Mouse (Mus musculus): ENCODE data around the gene Tfdp1.

The Tfdp1 gene

DNA sequence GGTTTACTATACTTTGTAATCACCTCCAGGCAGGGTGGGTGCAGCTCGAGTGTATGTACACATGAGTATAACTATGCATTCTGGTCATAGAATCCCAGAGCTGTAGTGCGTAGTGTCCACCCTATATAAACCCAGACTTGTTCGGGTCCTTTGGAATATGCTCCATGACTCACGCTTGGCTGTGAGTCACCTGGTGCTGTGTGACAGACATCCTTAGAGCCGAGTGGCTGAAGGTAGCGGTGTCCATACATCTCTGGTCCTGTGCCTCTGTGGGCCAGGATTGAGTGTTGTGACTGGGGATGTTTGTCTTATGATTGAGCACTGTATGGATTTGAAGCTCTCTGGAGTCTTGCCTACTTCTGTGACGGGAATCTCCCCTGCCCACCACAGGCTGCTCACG, 14.1 kb downstream of the Tfdp1 start:
- intact Hi-C loops (cut with DNase I), result no loop called here

DNA sequence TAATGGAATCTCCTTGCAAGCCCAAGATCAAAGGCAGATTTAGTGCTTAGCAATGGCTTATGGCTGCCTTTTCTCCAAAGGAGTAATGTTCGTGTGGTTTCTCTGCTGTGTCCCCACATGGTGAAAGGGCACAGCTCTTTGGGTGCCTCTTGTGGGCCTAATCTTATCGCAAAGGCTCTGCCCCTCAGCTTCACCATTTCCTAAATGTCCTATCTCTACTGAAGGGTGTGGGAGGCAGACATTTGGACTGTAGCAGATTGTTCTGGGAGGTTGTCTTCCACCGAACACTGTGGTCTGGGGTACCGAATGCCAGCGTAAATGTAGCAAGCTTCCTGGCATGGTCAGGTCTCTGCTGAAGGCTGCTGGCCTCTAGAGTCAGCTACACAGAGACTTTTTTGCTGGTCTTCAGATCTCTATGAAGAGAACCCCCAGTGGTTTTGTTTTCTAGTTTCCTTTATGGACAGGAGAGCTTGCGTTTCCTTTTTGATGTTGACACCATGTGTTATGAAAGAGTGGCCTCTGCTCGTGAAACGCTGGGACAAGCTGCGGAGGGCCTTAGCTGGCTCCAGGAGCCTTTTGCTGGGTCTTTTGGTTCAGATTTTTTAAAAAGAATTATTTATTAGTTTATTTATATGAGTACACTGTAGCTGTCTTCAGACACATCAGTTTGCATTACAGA, 14.7 kb downstream of the Tfdp1 start:
- intact Hi-C loops (cut with DNase I), result no loop called here

DNA sequence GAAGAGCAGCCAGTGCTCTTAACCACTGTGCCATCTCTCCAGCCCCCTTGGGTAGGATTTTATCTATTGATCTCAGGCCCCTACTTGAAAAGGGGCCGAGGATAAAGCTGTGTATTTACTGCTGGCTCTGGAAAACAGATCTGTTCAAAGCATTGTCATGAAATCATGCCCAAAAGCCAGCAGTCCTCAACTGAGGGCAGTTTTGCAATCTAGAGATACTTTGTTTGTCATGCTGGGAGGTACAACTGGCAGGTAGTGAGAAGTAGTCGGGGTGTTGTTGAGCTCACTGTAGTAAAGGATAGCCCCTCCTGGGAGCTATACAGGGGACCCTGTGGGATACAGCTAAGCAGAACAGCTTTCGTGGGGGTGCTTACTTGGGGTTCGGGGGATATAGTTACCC, 15.3 kb downstream of the Tfdp1 start:
- intact Hi-C loops (cut with DNase I), result no loop called here

DNA sequence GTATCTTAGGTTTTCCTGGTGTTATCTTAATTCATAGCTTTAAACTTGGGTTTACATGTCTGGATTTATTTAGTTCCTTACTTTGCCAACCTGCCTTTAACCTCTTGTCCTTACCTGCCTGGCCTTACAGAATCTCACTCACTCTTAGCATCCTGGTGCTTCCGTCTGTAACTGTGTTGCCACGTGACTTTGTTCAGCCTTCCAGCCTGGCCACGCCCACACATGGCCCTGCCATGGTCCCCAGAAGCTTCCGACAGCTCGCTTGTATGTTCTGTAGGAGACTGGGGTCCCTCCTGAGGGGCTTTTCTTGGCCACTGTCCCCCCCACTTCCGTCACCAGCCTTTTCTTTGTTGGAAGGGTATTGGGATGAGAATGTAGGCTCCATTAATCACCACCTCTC, 17.7 kb downstream of the Tfdp1 start:
- intact Hi-C loops (cut with DNase I), result no loop called here

DNA sequence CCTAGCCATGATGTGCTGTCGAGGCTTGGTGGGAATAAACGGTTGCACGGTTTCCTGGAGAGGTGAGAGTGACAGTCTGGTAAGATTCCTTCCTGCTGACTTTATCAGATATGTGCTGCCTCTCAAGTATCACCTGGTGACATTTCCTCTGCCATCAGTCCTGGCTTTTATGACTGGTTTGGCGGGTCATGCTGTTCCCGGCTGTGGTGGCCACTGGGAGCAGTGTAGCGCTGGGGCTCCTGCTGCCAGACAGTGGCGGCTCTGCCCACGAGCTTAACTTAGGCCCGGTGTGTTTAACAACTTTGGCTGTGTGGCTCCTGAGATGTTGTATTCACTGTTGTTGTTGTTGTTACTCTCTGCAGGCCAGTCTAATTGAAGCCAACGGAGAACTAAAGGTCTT, 18.1 kb downstream of the Tfdp1 start:
- intact Hi-C loops (cut with DNase I), result no loop called here

DNA sequence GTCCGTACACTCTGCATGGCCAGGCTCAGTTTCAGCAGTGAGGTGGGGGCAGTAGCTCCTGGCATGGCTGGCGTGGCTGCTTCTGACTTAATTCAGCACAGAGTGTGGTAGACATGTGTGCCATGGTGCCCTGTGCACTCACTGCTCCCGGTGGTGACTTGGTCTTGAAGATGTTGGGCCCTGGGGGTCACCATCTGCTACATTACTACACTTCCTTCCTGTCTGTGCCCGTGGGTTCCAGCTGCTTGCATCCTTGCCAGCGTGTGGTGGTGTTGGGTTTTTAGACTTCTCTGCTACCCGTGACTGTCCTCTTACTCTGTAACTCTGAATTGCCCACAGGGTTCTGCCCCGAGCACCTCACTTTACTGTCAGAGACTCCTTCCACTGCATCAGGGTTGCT, 21.7 kb downstream of the Tfdp1 start:
- intact Hi-C loops (cut with DNase I), result no loop called here

DNA sequence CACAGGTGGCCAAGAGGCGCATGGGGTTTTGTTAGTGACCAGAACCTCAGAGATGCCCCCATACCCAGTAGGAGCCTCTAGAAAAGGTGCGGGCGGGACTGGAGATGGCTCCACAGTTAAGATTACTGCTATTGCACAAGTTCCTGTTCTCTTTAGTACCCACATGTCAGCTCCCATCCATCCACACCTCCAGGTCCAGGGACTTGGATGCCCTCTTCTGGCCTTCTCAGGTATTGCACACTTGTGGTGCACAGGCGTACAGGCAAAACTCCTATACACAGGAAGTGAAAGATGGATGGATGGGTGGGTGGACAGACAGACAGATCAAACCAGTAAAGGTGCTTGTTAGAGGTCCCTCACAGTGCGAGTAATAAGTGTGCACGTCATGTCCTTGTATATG, 23.3 kb downstream of the Tfdp1 start:
- intact Hi-C loops (cut with DNase I), result no loop called here

DNA sequence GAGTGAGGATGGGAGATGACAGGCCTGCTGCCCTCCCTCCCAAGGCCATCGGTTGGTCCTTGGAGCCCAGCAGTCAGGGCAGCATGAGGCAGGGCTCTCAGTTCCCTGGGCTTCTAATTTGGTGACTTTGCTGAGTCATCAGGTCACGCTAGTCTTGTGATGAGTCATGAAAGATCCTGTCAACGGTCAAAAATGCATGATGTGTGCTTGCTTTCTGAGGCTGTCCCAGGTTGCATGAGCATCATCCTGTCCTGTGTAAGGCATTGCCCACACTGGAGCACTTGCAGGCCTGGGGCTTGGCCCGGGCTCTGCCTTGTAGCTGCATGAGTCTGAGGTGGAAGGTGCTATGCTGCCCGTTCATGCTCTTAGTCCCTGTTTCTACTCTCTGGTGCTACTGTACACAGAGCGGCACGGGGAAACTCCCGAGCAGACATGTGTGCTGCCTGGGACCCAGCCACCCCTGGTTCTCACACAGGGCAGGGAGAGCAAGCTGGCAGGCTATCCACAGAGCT, 34.7 kb downstream of the Tfdp1 start:
- intact Hi-C loops (cut with DNase I), result no loop called here

DNA sequence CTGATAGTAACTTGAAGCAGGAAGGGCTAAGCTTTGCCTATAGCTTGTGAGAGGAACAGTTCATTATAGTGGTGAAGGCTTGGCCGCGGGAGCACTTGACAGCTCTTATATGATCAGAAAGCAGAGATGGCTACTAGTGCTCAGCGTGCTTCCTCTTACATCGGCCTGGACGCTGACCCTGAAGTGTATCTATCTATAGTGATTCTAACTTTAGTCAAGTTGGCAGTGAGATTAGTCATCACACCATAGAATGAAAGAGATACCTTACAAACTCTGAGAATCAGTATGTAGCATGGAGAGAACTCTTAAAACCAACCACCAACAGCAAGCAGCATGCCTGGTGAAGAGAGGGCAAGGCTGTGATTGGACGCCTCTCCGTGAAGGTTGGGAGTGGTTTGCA, 43.1 kb downstream of the Tfdp1 start:
- intact Hi-C loops (cut with DNase I), result no loop called here

DNA sequence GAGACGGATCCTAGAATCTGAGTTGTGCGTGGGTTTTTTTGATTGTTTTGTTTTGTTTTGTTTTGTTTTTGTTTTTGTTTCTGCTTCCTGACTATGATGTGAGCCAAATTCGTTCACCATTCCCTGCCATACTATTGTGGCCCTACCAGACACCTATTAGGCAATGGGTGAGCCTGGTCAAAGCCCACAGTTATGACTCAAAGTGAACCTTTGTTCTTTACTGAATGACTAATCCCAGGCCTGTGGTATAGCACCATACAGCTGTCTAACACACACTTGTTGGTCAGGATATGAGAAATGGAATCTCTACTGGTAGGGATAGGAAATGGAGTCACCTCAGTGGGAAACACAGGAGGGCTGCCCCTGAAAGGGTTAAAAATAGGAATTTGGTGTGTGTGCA, 44.0 kb downstream of the Tfdp1 start:
- intact Hi-C loops (cut with DNase I), result no loop called here

DNA sequence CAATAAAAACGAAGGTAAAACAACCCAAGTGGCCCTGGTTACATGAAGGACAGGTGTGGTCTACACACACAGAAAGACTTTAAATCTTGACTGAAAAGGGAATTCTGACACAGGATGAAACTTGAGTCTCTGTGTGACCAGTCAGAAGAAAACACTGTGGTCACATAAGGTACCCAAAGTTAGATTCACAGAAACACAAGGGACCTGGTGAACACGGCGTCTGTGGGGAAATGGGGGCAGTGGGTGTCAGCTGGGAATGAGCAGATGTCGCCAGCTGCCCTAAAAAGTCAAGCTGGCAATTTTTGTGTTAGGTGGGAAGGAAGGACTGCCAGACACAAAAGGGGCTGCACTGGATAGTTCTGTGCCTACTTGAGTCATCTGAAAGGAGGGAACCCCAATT, 44.4 kb downstream of the Tfdp1 start:
- intact Hi-C loops (cut with DNase I), result no loop called here

DNA sequence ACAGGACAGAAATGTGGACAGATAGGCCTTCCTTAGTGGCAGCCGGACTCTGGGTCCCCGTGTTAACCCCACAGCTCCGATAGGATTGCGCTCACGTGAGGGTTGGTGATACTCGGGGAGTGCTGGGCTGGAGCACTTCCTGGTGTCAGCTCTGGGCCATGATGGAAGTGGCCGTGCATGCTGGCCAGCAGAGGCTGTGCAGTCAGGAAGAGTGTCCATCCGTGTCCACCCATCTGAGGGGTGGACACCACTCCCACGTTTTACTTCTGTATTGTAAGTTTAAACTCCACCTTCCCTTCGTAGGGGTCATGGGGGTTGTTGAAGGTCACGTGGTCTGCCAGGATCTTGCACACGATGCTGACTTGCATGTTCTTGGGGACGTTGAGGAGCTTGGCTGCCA, 47.8 kb downstream of the Tfdp1 start:
- intact Hi-C loops (cut with DNase I), result no loop called here

DNA sequence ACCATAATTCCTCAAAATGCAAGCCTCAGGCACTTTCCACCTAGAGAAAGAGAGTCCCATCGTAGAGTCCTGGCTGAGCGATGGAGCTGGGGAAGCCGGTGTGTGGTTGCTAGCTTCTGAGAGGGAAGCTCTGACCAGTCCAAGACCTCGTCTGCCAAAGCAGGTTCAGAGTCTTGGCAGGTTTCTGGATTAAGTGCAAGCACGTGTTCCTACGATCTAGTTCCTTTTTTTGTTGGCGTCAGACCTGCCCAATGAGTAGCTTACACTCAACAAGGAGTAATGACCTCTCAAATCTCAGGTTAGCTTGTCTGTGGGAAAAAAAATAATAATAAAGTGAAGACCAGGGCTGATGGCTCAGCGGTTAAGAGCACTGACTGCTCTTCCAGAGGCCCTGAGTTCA, 49.2 kb downstream of the Tfdp1 start:
- intact Hi-C loops (cut with DNase I), result no loop called here

DNA sequence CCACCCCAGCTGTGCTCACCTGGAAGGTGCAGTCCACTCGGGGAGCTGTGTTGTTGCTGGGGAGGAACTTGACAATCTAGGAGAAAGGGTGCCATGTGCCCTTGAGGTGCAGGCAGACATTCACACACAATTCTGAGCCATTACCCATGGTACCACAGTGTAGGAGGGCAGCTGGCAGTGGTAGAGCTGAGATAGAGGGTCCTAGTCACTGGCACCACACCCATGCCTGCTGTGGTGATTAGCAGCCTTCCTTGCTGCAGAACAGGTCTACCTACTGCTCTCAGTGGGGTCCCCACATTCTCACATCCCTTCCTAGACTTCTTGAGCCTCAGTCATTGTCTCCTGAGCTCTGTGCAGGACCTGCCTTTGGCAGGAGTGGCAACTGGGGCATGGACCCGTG, 50.2 kb downstream of the Tfdp1 start:
- intact Hi-C loops (cut with DNase I), result no loop called here

DNA sequence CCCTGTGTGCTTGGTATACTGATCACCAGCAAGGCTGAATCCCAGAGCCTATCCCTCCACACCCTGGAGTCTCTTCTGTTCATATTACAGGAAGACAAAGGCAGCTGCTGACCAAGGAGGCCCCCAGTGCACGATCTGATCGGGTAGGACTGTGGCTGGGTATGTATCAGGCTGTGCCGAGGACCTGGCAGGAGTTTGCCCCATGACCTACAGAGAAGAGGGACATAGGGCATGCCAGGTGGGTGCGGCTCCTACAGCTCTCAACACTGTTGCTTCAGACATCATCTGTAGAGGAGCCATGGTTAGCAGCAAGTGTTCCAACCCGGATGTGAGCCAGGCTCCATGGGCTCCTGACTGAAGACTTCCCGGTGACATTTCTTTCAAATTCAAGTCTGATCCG, 55.3 kb downstream of the Tfdp1 start:
- intact Hi-C loops (cut with DNase I), result no loop called here

DNA sequence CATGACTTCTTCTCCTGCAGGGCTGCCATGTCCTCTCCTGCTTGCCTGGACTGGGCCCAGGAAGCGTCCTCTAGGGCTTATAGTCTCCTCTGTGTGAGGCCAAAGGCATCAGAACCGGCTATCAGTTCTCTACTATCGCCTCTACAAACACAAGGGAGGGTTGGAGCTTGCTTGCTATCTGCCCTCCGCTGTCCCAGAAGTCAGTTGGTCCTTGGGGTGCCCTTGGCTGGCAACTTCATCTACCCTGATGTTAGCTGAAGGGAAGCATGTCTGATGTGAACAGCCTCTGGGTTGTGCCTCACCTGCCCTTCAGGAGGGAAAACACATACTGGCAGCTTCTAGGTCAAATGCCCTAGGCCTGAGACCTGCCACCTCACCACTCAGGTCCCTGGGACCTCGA, 58.2 kb downstream of the Tfdp1 start, which contains the start of gene Atp4b:
Gene Atp4b, minus strand, starts transcription at position 101 of the 400 bp plus-strand sequence.
- intact Hi-C loops (cut with DNase I), result no loop called here

DNA sequence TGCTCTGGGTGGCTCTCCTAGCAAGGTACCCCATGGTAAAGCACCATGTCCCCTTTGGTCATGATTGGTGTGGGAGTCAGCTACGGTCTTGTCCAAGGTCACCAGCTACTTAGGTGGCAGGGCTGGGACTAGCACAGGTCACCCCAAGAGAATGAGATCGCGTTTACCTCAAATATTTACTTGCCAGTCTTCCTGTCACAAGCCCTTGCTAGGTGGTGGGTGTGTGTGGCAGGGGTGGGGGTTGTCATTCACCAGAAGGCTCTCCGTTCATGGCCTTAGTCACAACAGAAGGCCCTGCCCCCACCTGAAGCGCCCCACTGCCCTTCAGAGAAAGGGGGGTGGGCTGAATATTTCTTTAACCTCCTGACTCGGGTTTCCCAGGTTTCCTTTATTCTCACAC, 65.0 kb downstream of the Tfdp1 start:
- intact Hi-C loops (cut with DNase I), result no loop called here

DNA sequence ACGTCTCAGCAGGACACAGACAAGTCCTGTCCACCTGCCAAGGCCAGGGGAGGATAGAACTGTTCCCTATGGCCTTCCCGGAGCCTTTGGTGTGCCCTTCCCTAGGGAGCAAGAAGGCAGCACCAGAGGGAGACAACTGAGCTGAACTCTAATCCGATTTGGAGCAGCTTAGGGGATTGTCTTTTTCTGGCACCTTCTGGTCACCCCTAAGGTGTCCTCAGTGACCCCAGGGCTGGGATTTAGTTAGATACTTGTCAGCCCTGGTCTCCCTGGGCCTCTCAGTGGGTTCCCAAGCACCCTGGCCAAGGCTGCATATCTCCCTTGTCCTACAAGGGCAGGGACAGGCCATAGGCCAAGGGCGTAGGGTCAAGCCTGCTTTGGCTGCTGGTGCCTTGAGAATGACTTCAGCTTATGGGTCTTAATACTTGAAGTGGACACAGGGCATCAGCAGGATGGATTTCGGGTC, 66.1 kb downstream of the Tfdp1 start, which contains the start of gene Grk1:
Gene Grk1, plus strand, starts transcription at position 416 of the 466 bp plus-strand sequence.
- intact Hi-C loops (cut with DNase I), result no loop called here

DNA sequence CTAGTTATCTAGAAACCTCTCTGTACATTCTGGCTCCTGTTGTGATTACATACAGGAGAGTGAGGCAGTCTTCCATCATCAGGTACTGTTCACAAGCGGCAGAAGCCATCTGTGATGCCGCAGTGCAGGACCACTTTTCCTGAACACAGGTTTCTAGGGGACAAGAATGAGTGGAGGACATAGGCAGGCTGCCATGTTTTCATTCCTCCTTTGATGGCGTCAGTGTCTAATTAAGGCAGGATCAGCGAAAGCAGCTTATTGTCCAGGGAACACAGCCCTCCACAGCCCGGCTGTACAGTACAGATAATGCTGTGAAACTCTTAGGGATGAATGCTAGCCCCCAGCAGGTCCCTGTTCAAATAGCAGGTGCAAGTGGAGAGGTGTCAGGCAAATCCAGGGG, 67.5 kb downstream of the Tfdp1 start:
- intact Hi-C loops (cut with DNase I), result no loop called here

DNA sequence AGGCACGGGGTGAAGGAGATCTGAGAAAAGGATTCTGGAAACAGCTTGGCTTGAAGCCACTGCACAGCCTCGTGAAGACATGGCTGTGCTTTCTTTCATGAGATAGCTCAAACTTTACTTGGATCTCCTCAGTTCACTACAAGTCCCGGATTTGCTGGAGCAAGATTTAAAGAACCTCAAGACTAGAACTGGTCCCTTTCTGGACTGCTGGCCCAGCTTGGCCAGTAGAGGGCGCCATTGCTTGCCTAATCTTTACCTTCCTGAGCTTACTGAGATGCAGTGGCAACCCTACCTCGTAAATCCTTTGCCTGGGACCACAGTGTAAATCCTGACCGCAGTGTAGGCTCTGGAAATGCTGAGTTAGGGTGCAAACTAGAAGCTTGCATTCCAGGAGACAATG, 73.0 kb downstream of the Tfdp1 start:
- intact Hi-C loops (cut with DNase I), result loop anchor here (5.0 kb wide), 1 partner anchor 46 kb away; no protein-coding TSS in a partner anchor

DNA sequence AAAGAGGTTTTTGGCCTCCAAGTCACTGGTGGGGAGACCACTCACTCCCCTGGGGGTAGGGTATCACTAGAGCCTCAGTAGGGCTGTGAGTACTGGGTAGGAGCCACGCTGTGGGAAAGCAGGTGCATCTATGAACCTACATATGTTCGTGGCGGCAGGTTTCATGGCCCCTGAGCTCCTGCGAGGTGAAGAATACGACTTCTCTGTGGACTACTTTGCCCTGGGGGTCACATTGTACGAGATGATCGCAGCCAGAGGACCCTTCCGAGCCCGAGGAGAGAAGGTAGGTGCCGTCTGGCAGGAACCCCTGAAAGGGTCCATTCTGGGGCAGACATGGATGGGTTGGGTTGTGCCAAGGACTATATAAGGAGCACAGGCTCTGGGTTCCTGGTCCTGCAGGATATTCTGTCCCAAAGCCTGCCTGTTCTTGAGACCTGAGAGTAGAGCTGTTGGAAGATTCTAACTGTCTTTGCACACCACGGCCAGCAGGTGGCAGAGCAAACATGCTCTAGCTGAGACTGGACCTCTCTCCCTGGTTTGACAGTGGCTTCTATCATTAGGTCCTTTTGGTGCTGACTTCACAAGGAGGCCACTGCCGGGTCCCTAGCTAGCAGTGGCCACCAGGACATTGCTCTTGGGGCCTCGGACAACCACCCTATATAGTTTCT, 74.5 kb downstream of the Tfdp1 start:
- intact Hi-C loops (cut with DNase I), result loop anchor here (2.0 to 5.0 kb wide), 3 partner anchors 44 to 342 kb away; no protein-coding TSS in a partner anchor

DNA sequence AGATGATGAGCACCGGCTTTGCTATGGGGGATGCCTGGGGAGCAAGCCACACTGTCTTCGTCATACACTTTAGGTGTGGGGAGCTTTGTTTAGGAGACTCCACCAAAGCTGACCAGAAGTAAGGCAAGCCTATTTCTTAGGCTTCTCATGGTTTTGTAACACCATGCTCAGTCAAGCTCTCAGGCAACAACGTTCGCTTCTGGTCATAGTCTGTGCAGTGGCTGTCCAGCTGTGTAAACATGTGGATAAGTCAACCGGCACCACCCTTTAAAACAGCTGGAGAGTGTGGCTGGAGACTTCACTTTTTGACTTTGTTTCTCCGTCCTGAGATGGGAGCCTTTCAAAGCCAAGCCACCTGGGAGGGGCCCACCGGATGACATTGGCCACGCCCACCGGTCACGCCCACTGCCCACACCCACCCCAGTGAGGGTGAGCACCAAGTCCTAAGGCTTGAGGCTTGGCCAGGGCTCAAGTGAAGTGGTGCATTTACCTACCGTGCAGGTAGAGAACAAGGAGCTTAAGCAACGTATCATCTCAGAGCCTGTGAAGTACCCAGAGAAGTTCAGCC, 75.4 kb downstream of the Tfdp1 start:
- intact Hi-C loops (cut with DNase I), result loop anchor here (2.0 to 5.0 kb wide), 3 partner anchors 43 to 341 kb away; no protein-coding TSS in a partner anchor
